Mouse (Mus musculus) kidney, postnatal 0 days (tissue): ENCODE results near the gene Zic1. TPM values are rescaled to one million over a fixed set of nuclear protein-coding genes. Genes with fewer than 3 reads are reported as not detected.

Source experiments
- ATAC-seq: fragments of 200-750 bp; cut with Nextera tagmentation; replicated peaks from 2 replicates; pipeline ENCODE4 v1.8.0; 2017; ENCODE audit warnings: low read depth, moderate number of reproducible peaks, moderate TSS enrichment, moderate library complexity; ENCODE audit not compliant: low FRiP score
- DNase-seq: peaks from one replicate; pipeline ENCODE4 v3.0.0-alpha.2; 2016; ENCODE audit warnings: low spot score
- H3K27ac ChIP-seq: fragments of 300-500 bp; sonication (generic); 2 replicates; pipeline ENCODE4 v1.5.1; 2014; ENCODE audit warnings: mild to moderate bottlenecking
- H3K27me3 ChIP-seq: fragments of 300-500 bp; sonication (generic); 2 replicates; pipeline ENCODE4 v1.6.1; 2014; ENCODE audit warnings: low read length, mixed read lengths; ENCODE audit not compliant: insufficient read depth
- H3K36me3 ChIP-seq: fragments of 300-500 bp; sonication (generic); 2 replicates; pipeline ENCODE4 v1.6.1; 2014; ENCODE audit warnings: low read length, mixed read lengths; ENCODE audit not compliant: insufficient read depth
- H3K4me1 ChIP-seq: fragments of 300-500 bp; sonication (generic); replicated peaks from 2 replicates; pipeline ENCODE4 v1.6.1; 2014; ENCODE audit warnings: antibody characterized with exemption, low read length, mixed read lengths; ENCODE audit not compliant: insufficient read depth
- H3K4me2 ChIP-seq: fragments of 300-500 bp; sonication (generic); 2 replicates; pipeline ENCODE4 v1.6.1; 2014; ENCODE audit warnings: mild to moderate bottlenecking, low read length, moderate library complexity, mixed read lengths
- H3K4me3 ChIP-seq: fragments of 300-500 bp; sonication (generic); replicated peaks from 2 replicates; pipeline ENCODE4 v1.5.1; 2014; ENCODE audit warnings: low read depth, low read length
- H3K9ac ChIP-seq: fragments of 300-500 bp; sonication (generic); 2 replicates; pipeline ENCODE4 v1.6.1; 2014; ENCODE audit warnings: low read depth, low read length
- H3K9me3 ChIP-seq: fragments of 300-500 bp; sonication (generic); replicated peaks from 2 replicates; pipeline ENCODE4 v1.6.1; 2016; ENCODE audit warnings: low read length, inconsistent platforms, mixed read lengths
- CTCF ChIP-seq: IDR thresholded peaks from 2 replicates; pipeline ENCODE4 v1.5.1; 2016; ENCODE audit warnings: antibody characterized with exemption, low read depth, mild to moderate bottlenecking, moderate library complexity
- WGBS: fragments of 180-500 bp; shearing (Covaris S2); extraction: QIAGEN DNeasy Blood & Tissue Kit; methylation state at CpG from one replicate; pipeline ENCODE4 v1.1.7; 2014; 5-methylcytosine and 5-hydroxymethylcytosine counted together
- polyA plus RNA-seq: library from polyadenylated mRNA; unstranded; fragments of >200 nt; fragmentation: Nextera tagmentation; extraction: Ambion mirVana; gene quantifications from 2 replicates; pipeline ENCODE4 v1.2.1, GENCODE M21; 2015

The Zic1 gene
- polyA plus RNA-seq, 1 experiment from 2014 or later: not detected

DNA sequence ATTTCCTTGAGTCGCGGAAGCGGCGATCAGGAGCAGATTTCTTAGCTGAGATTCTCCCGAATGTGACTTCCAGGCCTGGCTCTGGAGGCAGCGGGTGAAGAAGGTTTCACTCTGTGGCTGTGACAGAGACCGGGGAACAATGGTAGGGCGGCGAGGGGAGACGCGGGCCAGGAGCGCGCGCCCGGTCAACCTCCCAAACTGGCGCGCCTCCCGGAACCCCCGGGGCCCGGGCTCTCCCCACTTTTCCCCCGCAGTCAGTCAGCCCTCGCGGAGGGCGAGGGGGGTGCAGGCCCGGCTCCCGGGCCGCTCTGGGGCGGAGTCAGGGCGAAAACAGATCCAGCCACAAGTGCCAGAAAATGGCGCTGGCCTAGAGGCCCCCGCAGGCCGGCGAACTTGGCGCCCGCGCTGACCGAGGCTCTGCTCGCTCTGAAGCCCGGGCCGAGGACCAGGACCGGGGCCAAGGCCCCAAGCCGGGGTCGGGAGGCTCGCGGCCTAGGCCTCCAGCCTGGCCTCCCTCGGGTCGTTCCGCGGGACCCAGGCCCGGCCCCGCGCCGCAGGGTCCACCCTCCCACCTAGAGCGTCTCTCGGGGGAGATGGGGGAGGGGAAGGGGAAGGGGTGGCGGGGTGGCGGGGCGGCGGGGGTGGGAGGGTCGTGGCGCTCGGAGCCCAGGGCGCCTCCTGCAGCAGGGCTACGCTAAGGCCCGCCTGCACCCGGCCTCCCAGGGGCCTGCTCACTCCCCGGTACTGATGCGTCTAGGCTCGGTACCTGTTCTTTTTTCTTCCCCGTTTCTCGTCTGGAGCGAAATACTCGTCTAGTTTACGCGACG, 15.9 kb upstream of the Zic1 start:
- H3K4me3 ChIP-seq: peak overlapping the region; percentile 48
- H3K4me1 ChIP-seq: 0 out of 2 replicates have a peak, but pooled peaks cover 6% of the 10 kb centered on the region
- ATAC-seq (peak; percentile 67), DNase-seq (no peak)
- no peak overlapping the region for H3K27ac ChIP-seq
- H3K9ac ChIP-seq: peak overlapping the region; percentile 46; the same call in 1 of the 2 replicates
- WGBS: under 1% methylated on average over 73 of the region's 76 CpGs
- TF ChIP-seq CTCF: no peak
- H3K9me3 ChIP-seq: no peaks in the 10 kb centered on the region
- H3K36me3 ChIP-seq: no peaks in the 10 kb centered on the region
- peaks cover 96% of the 10 kb centered on the region for H3K27me3 ChIP-seq
- H3K4me2 ChIP-seq: peak overlapping the region; percentile 86

DNA sequence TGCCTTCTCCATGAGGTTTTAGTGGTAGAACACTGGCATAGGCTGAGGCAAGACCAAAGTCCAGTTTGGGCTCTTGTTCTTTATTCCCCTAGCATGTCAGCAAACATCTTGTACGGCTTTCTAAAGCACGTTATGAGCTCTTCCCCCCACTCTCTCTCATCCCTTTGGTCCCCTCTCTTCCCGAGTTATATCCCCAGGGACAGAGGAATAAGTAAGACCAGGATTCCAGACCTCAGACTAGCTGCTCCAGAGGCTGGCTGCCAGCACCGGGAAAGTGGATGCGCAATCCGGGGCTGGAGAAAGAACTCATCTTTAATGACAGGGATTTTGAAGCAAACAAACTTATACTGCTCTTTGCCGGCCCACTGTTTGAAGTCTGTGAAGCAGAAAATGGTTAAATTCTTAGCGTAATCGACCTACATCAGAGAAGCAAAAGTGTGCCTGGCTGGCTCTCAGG, 14.9 kb upstream of the Zic1 start:
- WGBS: 1% methylated on average over 9 of the region's 9 CpGs
- Histone ChIP-seq H3K27me3 (peaks cover 94% of the 10 kb centered on the region), H3K9ac (no peak overlapping the region), H3K27ac (no peak overlapping the region), H3K36me3 (no peaks in the 10 kb centered on the region), H3K4me3 (no peak overlapping the region), H3K9me3 (no peaks in the 10 kb centered on the region), H3K4me1 (0 out of 2 replicates have a peak, but pooled peaks cover 6% of the 10 kb centered on the region), H3K4me2 (no peak overlapping the region)
- no peak for DNase-seq
- no peak for ATAC-seq
- no peak for TF ChIP-seq CTCF

DNA sequence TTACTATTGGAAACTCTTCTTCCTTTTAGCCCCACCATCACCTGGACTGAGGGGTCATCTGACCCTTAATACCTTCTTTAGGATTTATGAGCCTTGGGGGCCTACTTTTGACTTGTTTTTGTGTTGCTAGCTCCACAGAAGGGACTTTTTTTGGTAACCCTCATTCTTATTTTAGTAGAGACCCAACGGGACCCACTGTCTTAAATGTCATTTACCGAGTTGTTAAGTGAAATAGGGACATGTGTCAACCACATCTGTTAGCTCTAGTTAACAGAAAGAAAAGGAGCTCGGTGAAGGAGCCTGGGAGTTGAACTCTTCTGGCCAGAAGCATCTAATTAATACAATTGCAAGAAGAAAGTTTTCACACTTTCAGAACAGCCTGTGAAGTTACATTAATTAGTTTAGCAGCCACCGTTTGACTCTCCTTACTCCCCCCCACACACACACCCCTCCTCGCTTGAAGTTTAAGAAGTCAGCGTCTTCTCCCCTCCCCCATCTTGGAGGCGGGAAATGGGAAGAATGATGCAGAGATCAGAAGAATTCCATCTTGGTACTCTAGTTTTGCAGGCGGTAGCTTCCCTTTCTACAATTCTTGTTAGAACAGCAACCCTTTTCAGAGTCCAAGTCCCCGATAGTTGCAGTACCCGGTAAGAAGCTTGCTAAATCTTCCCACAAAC, 14.3 kb upstream of the Zic1 start:
- Histone ChIP-seq H3K9me3 (no peaks in the 10 kb centered on the region), H3K4me1 (0 out of 2 replicates have a peak, but pooled peaks cover 6% of the 10 kb centered on the region), H3K9ac (no peak overlapping the region), H3K4me2 (no peak overlapping the region), H3K27me3 (peaks cover 92% of the 10 kb centered on the region), H3K4me3 (no peak overlapping the region), H3K27ac (no peak overlapping the region), H3K36me3 (no peaks in the 10 kb centered on the region)
- no peak for ATAC-seq
- under 1% methylated on average over 10 of the region's 10 CpGs for WGBS
- no peak for DNase-seq
- no peak for TF ChIP-seq CTCF

DNA sequence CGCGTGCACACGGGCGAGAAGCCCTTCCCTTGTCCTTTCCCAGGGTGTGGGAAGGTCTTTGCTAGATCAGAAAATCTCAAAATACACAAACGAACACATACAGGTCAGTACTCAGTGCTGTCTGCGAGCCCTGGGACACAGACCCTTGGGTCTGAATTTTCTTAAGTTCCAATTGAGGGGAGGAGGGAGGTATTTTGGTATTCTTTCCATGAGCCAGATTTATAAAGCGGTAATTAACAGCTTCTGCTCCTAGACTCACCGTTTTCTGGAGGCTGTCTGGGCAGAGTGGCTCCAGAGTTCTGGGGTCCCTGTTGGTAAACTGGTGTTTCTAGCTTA, 13.7 kb upstream of the Zic1 start:
- Histone ChIP-seq H3K9ac (no peak overlapping the region), H3K27me3 (peaks cover 92% of the 10 kb centered on the region), H3K36me3 (no peaks in the 10 kb centered on the region), H3K4me2 (no peak overlapping the region), H3K4me3 (no peak overlapping the region), H3K27ac (no peak overlapping the region), H3K9me3 (no peaks in the 10 kb centered on the region), H3K4me1 (0 out of 2 replicates have a peak, but pooled peaks cover 6% of the 10 kb centered on the region)
- ATAC-seq (no peak), DNase-seq (no peak)
- 1% methylated on average over 8 of the region's 8 CpGs for WGBS
- no peak for TF ChIP-seq CTCF

DNA sequence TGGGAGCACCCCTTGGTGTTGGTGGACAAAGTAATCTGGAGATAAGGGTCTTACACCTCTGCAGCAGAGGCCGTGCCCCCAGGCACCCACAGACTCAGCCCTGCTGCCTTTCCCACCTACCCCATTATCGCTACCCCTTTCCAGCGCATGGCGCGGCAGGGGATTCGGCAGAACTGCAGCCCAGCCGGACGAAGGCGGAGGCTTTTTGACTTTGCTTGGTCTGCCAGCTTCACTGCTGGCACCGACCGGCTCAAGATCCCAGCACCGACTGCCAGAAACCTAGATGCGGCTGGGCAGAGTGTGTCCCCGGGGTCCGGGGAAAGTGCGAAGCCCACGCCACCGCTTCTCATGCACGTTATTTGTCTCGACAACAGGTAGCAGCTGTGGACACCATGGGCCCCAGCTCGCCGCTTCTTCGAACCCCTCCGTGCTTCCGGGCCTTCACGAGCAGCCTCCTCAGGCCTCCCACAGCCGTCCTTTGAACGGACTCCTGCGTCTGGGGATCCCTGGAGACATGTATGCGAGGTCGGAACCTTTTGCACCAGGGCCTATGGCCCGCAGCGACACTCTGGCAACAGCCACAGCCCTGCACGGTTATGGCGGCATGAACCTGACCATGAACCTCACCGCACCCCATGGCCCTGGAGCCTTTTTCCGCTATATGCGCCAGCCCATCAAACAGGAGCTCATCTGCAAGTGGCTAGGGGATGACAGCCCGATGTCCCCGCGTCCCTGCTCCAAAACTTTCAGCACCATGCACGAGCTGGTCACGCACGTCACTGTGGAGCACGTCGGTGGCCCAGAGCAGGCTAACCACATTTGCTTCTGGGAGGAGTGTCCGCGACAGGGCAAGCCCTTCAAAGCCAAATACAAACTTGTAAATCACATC, 13.0 kb upstream of the Zic1 start:
- no peaks in the 10 kb centered on the region for H3K36me3 ChIP-seq
- peaks cover 90% of the 10 kb centered on the region for H3K27me3 ChIP-seq
- H3K9me3 ChIP-seq: no peaks in the 10 kb centered on the region
- H3K4me1 ChIP-seq: 0 out of 2 replicates have a peak, but pooled peaks cover 6% of the 10 kb centered on the region
- H3K9ac ChIP-seq: no peak overlapping the region
- no peak for TF ChIP-seq CTCF
- WGBS: 1% methylated on average over 48 of the region's 48 CpGs
- DNase-seq (no peak), ATAC-seq (no peak)
- no peak overlapping the region for H3K27ac ChIP-seq
- H3K4me3 ChIP-seq: no peak overlapping the region
- no peak overlapping the region for H3K4me2 ChIP-seq

DNA sequence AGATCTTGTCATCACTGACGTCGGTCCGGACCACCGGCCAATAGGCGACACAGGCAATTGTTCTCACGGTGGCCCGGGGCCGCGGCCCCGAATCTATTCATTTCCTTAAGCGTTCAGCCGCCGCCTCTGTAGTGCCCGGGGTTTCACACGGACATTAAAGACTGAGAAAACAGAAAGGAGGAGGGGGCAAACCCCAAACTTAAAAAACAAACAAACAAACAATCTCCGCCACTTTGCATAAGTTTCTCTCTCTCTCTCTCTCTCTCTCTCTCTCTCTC, 12.2 kb upstream of the Zic1 start:
- Histone ChIP-seq H3K36me3 (no peaks in the 10 kb centered on the region), H3K9me3 (no peaks in the 10 kb centered on the region), H3K4me1 (0 out of 2 replicates have a peak, but pooled peaks cover 6% of the 10 kb centered on the region), H3K27ac (no peak overlapping the region), H3K4me2 (no peak overlapping the region), H3K9ac (no peak overlapping the region), H3K4me3 (no peak overlapping the region), H3K27me3 (peaks cover 90% of the 10 kb centered on the region)
- ATAC-seq (no peak), DNase-seq (no peak)
- TF ChIP-seq CTCF: no peak
- WGBS: 1% methylated on average over 16 of the region's 16 CpGs
